Mouse (Mus musculus): ENCODE measurements around the gene Cnfn.

DNA sequence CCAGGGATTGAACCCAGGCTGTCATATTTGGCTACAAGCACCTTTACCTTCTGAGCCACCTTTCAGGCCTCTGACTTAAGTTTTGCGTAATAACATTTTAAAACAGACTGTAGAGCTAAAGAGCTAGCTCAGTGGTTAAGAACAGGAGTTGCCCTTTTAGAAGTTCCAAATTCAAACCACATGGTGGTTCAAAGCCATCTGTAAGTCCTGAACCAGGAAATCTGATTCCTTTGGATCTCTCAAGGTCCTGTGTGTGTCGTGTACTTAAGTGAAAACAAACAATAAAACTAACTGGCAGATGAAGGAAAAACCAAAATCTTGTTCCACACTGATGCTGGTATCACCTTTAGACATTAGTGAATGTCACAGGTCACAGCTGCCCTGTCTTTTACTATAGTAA is 32.0 kb upstream of the Cnfn start:
- TF ChIP-seq CTCF (conservative IDR thresholded peaks at IDR 0.05; ENCODE audit: insufficient read depth, insufficient read length, low read depth, low read length) (no peak), POLR2A (IDR thresholded peaks at IDR 0.05; ENCODE audit: low read depth, low read length) (no peak)
